Mouse (Mus musculus) urinary bladder, postnatal 36 days (tissue): ENCODE measurements around the gene Gadd45b.

ENCODE experiments used
- DNase-seq, 2 experiments: peaks; one replicate each; pipeline ENCODE4 v3.0.0; 2022; ENCODE audit warnings: low spot score in 2 of 2, mixed read lengths in 1 of 2

The Gadd45b gene

GRCm38 (mm10) chr10:80909375-80910162 is 20.3 kb upstream of the Gadd45b start:
- DNase-seq = no peak

- no peak for DNase-seq
Measured at GRCm38 (mm10) chr10:80911354-80911753, 18.5 kb upstream of the Gadd45b start.

DNA sequence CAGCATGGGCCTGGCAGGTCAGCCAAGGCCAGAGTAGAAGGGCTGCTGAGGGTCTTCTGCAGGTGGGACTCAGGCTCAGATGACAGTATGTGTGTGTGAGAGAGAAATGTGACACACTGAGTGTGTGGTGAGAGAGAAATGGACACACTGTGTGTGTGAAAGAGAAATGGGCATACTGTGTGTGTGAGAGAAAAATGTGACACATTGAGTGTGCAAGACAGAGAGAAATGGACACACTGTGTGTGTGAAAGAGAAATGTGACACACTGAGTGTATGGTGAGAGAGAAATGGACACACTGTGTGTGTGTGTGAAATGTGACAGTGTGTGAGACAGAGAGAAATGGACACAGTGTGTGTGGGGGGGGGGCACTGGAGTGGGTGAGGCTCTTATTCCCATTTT is 18.0 kb upstream of the Gadd45b start:
- no peak for DNase-seq

DNA sequence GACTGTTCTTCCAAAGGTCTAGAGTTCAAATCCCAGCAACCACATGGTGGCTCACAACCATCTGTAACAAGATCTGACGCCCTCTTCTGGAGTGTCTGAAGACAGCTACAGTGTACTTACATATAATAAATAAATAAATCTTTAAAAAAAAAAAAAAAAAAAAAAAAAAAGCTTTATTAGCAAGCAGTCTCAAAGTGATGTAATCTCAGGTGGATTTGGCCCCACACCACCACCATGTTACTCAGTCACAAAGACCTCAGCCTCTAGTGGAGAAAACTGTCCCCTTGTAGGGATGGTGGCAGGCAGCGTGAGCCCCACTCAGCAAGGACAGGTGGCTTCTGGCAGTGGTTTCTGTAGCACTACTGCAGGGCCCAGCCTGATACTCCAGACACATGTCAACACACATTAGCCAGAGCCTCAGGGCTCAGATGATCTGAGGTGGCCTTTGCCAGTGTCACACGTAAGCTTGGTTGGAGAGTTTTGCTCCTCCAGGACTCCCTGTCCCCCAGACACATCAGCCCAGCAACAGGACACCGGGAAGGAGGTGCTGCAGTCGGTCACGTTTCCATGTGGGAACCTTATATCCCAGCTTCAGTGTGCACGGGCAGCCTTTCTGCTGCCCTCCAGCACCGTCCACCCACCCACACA is 16.4 kb upstream of the Gadd45b start:
- DNase-seq = no peak

- no peak for DNase-seq
Measured at GRCm38 (mm10) chr10:80914253-80914656, 15.6 kb upstream of the Gadd45b start.

DNA sequence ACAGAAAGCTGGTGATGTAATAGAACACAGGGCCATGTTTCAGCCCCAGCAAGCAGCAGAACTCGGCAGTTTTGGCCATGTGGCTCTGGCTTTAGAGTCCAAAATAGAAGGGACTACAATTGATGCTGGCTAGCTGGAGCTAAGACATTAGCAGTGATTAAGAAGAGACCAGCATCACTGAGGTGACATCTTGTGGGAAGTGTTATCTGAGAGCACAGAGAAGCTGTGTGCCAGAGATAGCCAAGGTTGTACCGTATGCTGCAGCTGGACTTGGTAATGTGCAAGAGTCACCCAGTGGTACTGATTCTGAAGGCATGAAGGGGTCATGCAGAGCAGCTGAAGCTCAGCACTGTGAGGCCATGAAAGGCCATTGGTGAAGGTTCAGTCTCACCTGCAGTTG is 14.6 kb upstream of the Gadd45b start:
- no peak for DNase-seq

GRCm38 (mm10) chr10:80915736-80916135 is 14.1 kb upstream of the Gadd45b start:
- DNase-seq = no peak

GRCm38 (mm10) chr10:80917336-80917778 is 12.5 kb upstream of the Gadd45b start:
- DNase-seq = no peak

DNA sequence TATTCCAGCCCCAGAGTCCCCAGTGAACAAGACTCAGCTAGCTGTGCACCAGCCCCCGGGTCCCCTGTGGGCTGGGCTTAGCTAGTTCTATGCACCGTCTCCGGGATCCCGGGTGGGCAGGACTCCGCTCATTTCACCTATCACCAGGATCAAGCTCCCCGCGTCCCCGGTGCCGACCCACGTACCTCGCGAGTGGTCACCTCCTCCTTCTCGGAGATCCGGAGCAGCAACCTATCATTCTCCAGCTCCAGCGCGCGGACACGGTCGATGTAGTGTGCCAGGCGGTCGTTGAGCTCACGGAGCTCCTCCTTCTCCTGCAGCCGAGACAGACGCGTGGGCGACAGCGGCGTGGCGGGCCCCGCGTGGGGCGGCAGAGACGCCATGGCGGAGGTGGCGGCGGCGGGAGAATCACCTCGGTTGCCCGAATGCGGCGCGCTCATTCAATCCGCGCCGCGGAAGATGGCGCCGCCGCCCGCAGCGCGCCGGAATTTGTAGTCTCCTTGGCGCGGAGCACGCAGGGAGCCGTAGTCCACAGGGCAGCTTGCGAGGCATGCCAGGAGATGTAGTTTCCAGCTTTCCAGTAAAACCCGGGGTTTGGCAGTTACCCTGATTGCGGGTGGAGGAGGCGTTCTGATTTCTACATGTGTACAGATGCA is 12.0 kb upstream of the Gadd45b start, which contains the start of gene Lmnb2:
TSS of gene Lmnb2 (minus strand) at position 467 of the 656 bp plus-strand sequence.
- DNase-seq = peak; percentile 54 to 69

- no peak for DNase-seq
Measured at GRCm38 (mm10) chr10:80921923-80922322, 8.0 kb upstream of the Gadd45b start.

DNA sequence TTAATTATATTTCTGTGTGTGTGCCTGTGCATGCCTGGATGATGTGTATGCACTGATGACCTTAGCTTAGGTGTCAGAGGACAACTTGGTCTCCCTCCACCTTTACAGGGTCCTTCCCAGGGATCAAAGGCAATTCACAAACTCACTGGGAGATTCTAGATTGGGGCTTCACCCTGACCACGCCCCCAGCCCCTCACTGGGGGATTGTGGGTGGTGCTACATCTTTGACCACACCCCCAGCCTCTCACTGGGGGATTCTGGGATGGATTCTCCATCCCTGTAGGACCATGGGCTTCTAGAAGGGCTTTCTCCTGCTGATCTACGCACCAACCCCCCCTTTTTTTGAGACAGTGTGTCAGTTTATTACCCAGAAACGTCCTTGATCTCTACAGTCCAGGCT is 4.4 kb upstream of the Gadd45b start:
- no peak for DNase-seq

DNA sequence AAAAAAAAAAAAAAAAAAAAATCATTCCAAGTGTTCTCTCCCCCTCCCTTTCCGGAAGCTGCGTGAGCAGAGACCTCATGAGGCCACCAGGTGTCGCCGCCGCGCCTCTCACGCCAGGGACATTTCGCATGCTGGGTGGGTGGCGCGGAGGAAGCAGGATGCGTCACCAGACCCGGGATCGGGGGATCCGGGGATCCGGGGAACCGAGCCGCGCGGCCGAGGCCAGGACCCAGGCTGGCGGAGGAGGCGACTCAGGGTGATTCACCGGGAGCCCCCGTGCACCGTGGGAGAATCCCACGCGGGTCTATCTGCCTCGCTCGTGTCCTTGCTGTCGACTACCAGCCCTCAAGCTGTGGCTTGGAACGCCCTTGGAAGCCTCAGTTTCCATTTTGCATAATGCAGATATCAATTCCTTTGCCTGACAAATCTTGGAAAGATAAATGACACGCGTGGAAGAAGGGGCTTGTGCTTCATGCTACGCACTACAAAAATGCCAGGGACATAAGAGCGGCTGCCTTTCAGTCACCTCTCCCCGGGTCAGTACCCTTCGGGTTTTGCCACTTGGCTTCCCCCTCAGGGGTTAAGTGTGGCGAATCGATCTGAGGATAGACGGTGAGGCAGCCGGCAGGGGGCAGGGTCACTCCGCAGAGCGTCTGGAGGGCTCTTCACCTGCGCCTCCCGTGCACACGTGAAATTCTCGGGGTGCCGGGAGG is 1.1 kb upstream of the Gadd45b start:
- DNase-seq = peak; percentile 84 to 91

GRCm38 (mm10) chr10:80930361-80931152 is 684 bp downstream of the Gadd45b start:
- peak in 1 of 2 experiments; percentile 45 for DNase-seq

GRCm38 (mm10) chr10:80931153-80931671 is 1.3 kb downstream of the Gadd45b start:
- DNase-seq = peak in 1 of 2 experiments; percentile 48

GRCm38 (mm10) chr10:80931695-80932094 is 1.8 kb downstream of the Gadd45b start:
- DNase-seq = no peak

DNA sequence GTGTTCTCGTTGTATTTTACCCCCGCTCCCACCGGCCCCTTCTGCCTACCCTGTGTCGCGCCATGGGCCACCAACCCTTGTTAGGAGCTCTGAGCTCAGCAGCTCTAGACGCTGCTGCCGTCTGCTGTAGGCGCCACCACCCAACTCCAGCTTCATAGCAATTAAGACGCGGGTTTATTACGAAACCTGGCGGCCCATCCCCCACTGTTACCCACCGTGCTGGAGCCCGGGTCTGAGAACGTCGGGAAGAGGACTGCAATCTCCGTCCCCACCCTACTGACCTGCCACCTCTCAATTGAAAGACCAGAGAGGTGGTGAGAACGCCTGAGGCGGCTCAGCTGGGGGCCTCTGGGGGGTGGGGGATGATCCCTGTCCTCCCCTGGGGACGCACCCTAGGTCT is 2.3 kb downstream of the Gadd45b start:
- peak in 1 of 2 experiments; percentile 42 for DNase-seq

DNA sequence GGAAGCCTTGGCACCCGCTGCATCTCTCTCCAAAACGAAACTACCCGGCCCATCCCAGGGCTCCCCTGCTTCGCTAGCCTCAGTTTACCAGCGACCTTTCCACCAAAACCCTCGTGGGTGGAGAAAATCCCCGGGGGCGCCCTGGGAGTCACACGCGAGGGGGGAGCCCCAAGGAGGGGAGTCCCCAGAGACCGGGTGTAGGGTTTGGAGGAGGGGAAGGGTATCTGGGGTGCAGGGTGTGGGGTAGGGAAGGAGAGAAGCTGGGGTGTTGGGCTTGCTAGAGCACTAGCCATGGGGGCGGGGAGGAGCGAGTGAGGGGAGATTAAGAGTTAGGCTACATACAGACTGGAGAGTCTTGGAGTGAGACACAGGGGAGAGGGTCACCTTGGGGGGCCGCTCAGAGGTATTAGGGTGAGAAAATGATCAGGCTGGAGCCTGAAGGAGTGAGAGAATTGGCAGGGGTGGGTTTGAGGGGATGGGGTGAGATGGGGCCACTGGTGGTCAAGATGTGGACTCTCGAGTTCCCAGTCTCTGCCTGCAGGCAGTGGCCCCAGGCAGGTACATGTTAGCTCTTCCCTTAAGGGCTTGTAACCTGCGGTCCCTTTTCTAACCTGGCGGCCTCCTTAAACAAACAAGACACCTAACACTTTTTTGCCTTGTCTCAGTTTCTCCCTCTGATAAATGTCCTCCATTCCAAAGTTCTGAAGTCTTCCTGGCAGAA is 3.0 kb downstream of the Gadd45b start:
- no peak for DNase-seq

DNA sequence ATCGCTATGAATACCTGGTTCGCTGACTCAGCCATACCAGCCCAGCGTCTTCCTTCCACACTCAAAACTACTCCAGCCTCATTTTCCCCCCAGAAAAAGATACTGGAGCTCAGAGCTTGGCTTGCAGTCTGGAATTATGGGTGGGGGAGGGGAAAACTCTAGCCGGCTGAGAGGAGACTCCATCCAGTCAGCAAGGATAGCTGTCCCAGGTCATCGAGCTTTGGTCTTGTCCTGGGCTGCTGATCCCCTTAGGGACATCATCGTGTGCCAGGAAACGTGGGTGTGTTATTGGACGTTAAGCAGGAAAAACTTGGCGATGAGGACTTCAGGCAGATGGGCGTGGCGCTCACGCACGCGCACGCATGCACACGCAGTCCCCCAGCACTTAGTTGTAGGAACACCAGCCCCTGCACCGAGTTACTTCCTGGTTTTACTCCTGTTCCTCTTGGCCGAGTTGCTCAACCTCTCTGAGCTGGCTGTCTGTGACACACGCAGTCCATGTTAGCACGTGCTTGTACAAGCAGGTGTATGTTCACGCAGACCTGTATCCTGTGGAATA is 3.6 kb downstream of the Gadd45b start:
- peak in 1 of 2 experiments; percentile 51 for DNase-seq

DNA sequence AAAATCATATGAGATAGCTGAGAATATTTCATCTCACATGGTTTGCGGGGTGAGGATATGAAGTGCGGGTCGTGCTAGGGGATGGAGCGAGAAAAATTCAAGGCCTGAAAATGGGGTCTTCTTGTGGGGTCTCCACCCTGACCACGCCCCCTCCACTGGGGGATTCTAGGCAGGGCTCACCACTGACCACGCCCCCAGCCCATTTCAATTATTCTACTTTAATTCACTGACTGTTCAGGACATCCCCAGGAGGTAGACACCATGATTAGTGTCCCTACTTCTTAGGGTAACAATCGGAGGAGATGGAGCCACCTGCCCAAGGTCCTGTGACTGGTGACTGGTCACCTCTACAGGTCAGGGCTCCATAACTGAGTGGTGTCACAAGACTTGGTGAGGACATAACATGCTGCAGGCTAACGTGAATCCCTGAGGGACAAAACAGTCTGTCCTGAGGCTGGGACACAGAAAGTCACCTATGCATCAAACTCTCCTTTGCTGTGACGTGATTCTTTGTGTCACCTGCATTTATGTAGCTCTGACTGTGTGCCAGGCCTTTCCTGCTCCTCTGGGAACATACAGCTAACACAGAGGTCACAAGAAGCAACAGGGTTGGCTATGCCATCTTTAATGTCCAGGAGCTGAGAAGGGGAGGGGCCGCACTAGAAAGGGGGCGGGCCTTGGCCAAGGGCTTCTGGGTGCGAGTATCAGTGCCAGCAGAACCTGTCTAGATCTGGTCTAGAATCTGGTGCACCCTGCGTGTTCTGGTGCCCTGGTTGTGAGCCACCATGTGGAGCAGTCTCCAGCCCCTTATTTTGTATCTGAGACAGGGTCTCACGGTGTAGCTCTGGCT is 4.5 kb downstream of the Gadd45b start:
- no peak for DNase-seq
